Mouse (Mus musculus): Measurements from ENCODE around the gene 4921536K21Rik. TPM values are rescaled to one million over a fixed set of nuclear protein-coding genes. Genes with fewer than 3 reads are reported as not detected.

4921536K21Rik gene
- total RNA-seq, 2 experiments from 2014 or later: 0.37 to 0.54 TPM

DNA sequence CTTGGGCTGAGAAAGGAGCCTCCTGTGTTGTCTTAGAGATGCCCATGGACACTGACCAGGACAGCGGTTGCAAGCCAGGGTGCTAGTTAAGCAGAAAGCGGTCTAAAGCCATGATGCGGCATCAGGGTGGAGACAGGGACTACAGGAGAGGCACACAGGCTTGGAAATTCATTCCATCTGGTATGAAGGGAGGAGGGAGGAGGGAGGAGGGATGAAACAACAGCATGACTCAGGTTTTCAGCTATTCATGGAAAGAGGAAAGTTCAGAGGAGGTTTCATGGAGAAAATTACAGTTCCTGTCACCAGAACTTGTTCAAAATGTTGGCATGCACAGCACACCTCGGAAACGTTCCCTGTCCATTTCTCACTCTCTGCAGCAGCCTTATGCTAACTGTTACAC is 39.1 kb downstream of the 4921536K21Rik start:
- DNase-seq (ENCODE audit: low spot score in 2 of 2): no peak

DNA sequence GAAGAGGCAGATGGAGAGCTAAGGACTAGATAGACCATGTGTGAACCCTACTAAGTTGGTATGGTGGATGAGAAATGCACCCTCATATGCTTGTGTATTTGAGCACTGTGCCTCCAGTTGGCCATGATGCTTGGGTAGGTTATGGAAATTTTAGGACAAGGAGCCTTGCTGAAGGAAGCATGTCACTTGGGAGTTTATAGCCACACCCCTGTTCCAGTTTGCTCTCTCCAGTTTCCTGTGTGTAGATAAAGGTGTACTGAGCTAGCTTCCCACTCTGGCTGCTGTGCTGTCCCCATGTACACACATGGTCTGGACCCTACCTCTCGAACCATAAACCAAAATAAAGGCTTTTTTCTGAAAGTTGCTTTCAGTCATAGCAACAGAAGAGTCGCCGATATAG is 40.7 kb downstream of the 4921536K21Rik start:
- no peak for DNase-seq (ENCODE audit: low spot score in 2 of 2)

DNA sequence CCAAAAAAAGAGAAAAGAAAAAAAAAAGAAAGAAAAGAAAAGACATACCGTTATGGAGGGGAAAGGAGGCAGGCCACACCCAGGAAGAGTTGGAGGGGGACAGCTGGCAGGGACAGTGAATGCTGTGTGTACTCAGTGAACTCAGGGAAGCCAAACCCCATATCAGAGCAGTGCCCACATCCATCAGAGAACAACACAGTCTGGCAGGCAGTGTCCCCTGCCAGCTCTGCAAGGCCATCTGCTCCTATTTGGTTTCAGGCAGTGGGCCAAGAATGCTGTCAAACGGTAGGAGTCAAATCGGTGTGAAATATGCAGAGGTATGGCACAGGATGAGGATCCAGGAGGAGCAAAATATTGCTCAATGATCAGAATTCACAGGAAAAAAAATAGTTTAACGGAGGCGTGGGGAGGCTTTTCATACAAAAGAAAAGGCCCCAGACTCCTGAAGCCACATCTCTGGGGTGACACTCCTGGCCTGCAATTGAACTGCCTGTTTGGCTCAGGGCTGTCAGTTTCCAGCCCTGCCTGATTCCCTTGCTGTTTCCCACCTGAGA is 41.3 kb downstream of the 4921536K21Rik start:
- DNase-seq (ENCODE audit: low spot score in 2 of 2): peak; percentile 77 to 87

DNA sequence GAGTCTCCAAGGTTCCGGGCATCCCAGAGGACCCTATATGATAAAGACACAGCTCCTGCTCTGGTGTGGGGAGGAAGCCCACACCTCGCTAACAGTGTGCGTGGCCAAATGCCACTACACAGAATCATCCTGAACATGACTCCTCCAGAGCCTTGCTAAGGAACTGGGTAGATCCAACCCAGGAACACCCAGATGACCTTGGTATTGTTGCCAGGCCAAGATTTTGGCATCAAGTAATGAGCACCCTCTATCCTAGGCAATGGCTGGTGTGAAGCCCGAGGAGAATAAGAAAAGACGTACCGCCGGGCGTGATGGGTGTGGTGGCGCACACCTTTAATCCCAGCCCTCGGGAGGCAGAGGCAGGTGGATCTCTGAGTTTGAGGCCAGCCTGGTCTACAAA is 41.9 kb downstream of the 4921536K21Rik start:
- no peak for DNase-seq (ENCODE audit: low spot score in 2 of 2)

DNA sequence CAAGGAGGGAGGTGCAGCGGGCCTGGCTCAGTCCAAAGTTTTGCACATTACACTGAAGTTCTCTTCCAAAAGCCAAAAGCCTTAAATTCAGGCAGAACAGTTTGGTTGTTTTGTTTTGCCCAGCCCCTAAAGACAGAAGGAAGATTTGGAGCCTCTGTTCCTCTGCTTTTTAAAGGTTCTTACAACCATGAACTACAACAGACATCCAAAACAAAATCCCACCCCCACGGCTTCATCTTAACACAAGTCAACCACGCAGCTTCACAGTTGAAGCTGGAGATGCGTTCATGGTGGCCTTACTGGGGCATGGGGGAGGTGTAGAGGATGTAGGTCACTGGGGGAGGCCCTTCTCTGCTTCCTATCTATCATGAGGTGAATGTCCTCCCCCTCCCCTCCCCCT is 43.0 kb downstream of the 4921536K21Rik start:
- DNase-seq (ENCODE audit: low spot score in 2 of 2): no peak

DNA sequence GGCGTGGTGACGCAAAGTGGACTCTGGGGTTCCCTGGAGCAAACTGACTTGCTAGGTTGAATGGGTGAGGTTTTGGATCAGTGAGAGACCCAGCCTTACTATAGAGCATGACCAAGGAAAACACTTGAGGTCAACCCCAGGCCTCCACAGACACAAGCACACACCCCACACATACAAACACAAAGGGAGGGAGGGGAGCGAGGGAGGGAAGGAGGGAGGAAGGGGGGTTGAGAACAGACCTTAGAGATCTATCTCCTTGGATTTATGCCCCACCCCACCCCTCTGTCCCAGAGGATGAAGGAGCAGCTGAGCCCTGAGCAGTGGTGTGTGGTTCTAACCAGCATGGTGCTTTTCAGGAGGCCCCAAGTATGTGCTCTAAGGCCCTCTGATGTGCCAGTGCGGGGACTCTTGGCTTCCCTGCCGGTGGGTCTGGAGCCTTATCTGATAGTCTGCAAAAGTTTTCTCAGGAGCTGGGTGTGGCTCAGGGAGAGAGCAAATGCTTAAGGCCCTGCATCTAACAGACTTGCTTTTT is 44.1 kb downstream of the 4921536K21Rik start:
- DNase-seq (ENCODE audit: low spot score in 2 of 2): no peak

DNA sequence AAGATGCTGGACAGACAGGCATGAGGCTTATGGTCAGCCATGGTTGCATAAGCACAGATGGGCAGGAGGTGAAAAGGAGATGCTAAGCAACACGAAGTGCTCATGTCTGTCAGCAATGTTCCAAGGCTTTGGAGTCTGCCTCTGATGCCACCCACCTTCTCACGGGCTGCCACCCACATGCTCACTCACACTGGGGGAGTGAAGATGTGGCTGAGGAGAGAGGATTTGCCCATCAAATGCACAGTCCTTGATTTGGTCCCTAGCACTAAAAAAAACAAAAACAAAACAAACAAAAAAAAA is 44.6 kb downstream of the 4921536K21Rik start:
- DNase-seq (ENCODE audit: low spot score in 2 of 2): peak; percentile 59 to 83

DNA sequence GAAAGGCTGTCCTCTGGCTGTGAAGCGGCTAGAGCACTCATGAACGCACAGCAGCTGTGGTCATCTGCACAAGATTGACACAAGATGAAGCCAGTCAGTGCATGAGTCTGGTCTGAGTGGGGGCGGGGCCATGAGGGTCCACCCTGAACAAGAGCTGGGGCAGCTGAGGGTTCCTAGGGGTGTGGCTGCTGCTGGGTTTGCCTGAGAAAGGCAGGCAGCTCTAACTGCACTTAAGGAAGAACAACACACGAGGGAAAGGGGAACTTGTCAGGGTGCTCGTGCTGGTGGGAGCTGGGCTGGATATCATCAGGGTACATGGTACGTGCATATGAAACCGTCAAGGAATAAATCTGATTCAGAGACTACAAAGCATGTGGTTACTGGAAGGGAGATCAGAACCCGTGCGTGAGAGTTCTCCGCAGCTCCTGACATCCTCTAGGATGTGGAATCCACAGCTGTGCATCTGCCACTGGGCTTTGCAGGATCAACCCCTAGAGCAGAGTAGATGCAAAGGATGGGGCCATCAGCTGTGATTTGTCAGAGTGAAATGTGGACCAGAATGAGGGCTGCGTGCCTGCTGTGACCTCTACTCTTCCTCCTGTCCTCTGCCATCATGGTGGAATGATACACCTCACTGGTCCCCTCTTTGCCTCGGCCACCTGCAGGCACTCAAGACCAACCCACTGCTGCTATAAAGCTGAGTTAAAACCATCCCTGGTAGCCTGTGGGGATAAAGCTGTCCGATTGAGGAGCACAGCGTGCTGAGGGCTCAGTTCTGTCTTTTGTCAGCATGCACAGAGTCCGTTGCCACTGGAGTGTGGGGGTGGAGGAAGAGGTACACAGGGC is 45.2 kb downstream of the 4921536K21Rik start:
- no peak for DNase-seq (ENCODE audit: low spot score in 2 of 2)

DNA sequence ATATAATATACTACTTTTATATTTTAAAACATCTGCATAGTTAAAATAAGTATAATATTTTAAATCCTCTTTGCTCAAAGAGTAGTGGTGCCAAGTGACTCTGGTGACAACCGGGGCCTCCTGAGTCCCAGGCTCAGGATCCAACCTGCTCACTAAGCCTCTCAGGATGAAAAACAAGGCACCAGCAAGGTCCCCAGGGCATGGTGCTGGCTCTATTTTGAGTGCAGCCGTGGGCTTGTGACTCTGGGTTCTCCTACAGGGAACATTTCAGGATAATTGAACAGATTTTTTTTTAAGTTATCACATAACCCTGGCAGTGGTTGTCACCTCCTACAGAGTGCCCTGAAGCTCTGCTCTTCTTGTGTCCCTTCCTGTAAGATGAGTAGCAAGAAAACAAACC is 48.5 kb downstream of the 4921536K21Rik start:
- no peak for DNase-seq (ENCODE audit: low spot score in 2 of 2)

DNA sequence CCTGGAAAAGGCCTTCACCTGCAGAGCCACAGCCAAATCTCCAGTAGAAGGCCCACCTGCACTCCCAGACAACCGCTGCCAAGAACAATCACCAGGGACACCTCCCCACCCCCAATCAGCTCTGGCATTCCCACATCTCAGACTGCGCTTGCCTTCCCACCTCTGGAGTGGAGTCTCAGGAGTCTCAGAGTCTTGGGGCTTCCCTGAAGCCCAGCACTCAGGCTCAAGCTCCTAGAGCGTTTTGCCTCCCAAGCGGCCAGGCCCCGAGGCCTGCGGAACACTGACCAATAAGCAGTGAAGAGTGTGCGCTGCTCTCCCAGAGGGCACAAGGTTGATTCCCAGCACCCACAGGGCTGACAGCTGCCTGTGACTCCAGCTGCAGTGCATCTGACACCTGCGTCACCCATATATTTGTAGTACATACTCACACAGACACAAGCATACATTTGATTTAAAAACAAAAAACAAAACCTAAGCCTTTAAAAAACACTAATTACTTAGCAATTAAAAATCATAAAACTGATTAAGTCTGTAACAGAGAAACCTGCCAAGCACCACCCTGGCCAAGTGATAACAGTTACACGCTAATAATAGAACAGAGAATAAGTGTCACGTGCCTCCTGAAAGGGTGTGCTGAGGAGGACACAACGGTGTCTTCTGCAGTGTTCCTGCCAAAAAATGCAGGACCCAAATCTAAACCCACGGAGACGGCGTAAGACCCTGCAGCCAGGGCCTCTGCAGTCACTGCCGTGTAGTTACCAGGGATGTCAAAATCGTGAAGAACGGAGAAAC is 50.8 kb downstream of the 4921536K21Rik start:
- no peak for DNase-seq (ENCODE audit: low spot score in 2 of 2)

Other genes with a start within 250 kb of the 4921536K21Rik start
- 10 to 100 TPM; 35.4 to 39.6 TPM for gene Morc2a, start 245.9 kb downstream of the 4921536K21Rik start, total RNA-seq (2021)
- gene Osbp2, start 31.2 kb downstream of the 4921536K21Rik start, total RNA-seq (2021): 100 to 1,000 TPM; 132 to 142 TPM
- 10 to 100 TPM; 19.9 to 24.0 TPM for gene Dusp18, start 142 bp upstream of the 4921536K21Rik start, total RNA-seq (2021)
- 10 to 100 TPM; 19.0 to 20.0 TPM for gene Slc35e4, start 19.6 kb upstream of the 4921536K21Rik start, total RNA-seq (2021)
- 10 to 100 TPM; 15.9 to 19.6 TPM for gene Tcn2, start 37.1 kb upstream of the 4921536K21Rik start, total RNA-seq (2021)
- gene Pes1, start 68.9 kb upstream of the 4921536K21Rik start, total RNA-seq (2021): 10 to 100 TPM; 40.0 to 43.2 TPM
- gene 4930556J24Rik, start 81.7 kb upstream of the 4921536K21Rik start, total RNA-seq (2021): not detected
- 1 to 10 TPM; 8.4 to 9.1 TPM for gene Gal3st1, start 88.5 kb upstream of the 4921536K21Rik start, total RNA-seq (2021)
- gene Sec14l4, start 136.4 kb upstream of the 4921536K21Rik start, total RNA-seq (2021): not detected
- 1 to 10 TPM; 1.8 to 2.2 TPM for gene Sec14l3, start 169.7 kb upstream of the 4921536K21Rik start, total RNA-seq (2021)
- 10 to 100 TPM; 95.0 to 97.3 TPM for gene Mtfp1, start 200.3 kb upstream of the 4921536K21Rik start, total RNA-seq (2021)
- 10 to 100 TPM; 39.6 to 40.9 TPM for gene Sec14l2, start 228.3 kb upstream of the 4921536K21Rik start, total RNA-seq (2021)
- 10 to 100 TPM; 27.1 to 30.8 TPM for gene Rnf215, start 240.1 kb upstream of the 4921536K21Rik start, total RNA-seq (2021)